Mouse (Mus musculus): Measurements from ENCODE around the gene Cytip. TPM values are rescaled to one million over a fixed set of nuclear protein-coding genes. Genes with fewer than 3 reads are reported as not detected.
"Not testable (repeated sequence)": the region's sequence is repeated elsewhere in the genome, so short reads cannot be mapped to it uniquely, and the experiment has no call there.

Cytip gene
- polyA plus RNA-seq, 1 experiment from 2014 or later = 0.35 TPM

GRCm38 (mm10) chr2:58138611-58139010, 56.7 kb downstream of the Cytip start:
- no peak overlapping the region for H3K4me2 ChIP-seq
- no peaks in the 10 kb centered on the region for H3K27me3 ChIP-seq
- no peak overlapping the region for H3K9ac ChIP-seq
- ATAC-seq (ENCODE audit: low FRiP score) = no peak
- H3K4me3 ChIP-seq = no peak overlapping the region
- H3K9me3 ChIP-seq = no peaks in the 10 kb centered on the region
- no peaks in the 10 kb centered on the region for H3K36me3 ChIP-seq
- H3K27ac ChIP-seq = no peak overlapping the region
- H3K4me1 ChIP-seq (replicated peaks) = no peaks in the 10 kb centered on the region
- WGBS = 87% methylated on average over 5 of the region's 5 CpGs

- WGBS = 91% methylated on average over 7 of the region's 7 CpGs
- no peaks in the 10 kb centered on the region for H3K36me3 ChIP-seq
These were observed 57.7 kb downstream of the Cytip start for GRCm38 (mm10) chr2:58137676-58138075.

GRCm38 (mm10) chr2:58136526-58136925, 58.8 kb downstream of the Cytip start:
- 91% methylated on average over 4 of the region's 4 CpGs for WGBS
- Histone ChIP-seq H3K36me3 (no peaks in the 10 kb centered on the region), H3K4me1 (replicated peaks) (no peaks in the 10 kb centered on the region), H3K9me3 (no peaks in the 10 kb centered on the region), H3K4me3 (no peak overlapping the region), H3K4me2 (no peak overlapping the region), H3K27ac (no peak overlapping the region), H3K27me3 (no peaks in the 10 kb centered on the region), H3K9ac (no peak overlapping the region)
- ATAC-seq (ENCODE audit: low FRiP score) = no peak

More at GRCm38 (mm10) chr2:58137676-58138075, 57.7 kb downstream of the Cytip start:
- Histone ChIP-seq H3K4me3 (no peak overlapping the region), H3K27ac (no peak overlapping the region), H3K4me2 (no peak overlapping the region), H3K9ac (no peak overlapping the region), H3K4me1 (replicated peaks) (no peaks in the 10 kb centered on the region), H3K27me3 (no peaks in the 10 kb centered on the region), H3K9me3 (no peaks in the 10 kb centered on the region)
- ATAC-seq (ENCODE audit: low FRiP score) = no peak

GRCm38 (mm10) chr2:58135061-58135463, 60.3 kb downstream of the Cytip start:
- H3K4me3 ChIP-seq = no peak overlapping the region
- no peak overlapping the region for H3K4me2 ChIP-seq
- no peaks in the 10 kb centered on the region for H3K36me3 ChIP-seq
- no peaks in the 10 kb centered on the region for H3K9me3 ChIP-seq
- no peak for ATAC-seq (ENCODE audit: low FRiP score)
- no peaks in the 10 kb centered on the region for H3K27me3 ChIP-seq
- 79% methylated on average over 2 of the region's 2 CpGs for WGBS
- H3K9ac ChIP-seq = no peak overlapping the region
- H3K4me1 ChIP-seq (replicated peaks) = no peaks in the 10 kb centered on the region
- H3K27ac ChIP-seq = no peak overlapping the region

GRCm38 (mm10) chr2:58132597-58132996, 62.7 kb downstream of the Cytip start:
- 75% methylated on average over 2 of the region's 2 CpGs for WGBS
- no peak for ATAC-seq (ENCODE audit: low FRiP score)

GRCm38 (mm10) chr2:58129903-58130302, 65.4 kb downstream of the Cytip start:
- ATAC-seq (ENCODE audit: low FRiP score) = no peak
- H3K4me1 ChIP-seq (replicated peaks) = no peaks in the 10 kb centered on the region
- no peaks in the 10 kb centered on the region for H3K9me3 ChIP-seq
- no peak overlapping the region for H3K9ac ChIP-seq
- no peak overlapping the region for H3K4me3 ChIP-seq
- no peaks in the 10 kb centered on the region for H3K36me3 ChIP-seq
- 87% methylated on average over 5 of the region's 5 CpGs for WGBS
- no peak overlapping the region for H3K27ac ChIP-seq
- no peaks in the 10 kb centered on the region for H3K27me3 ChIP-seq
- no peak overlapping the region for H3K4me2 ChIP-seq

More at GRCm38 (mm10) chr2:58132597-58132996, 62.7 kb downstream of the Cytip start:
- Histone ChIP-seq H3K36me3 (no peaks in the 10 kb centered on the region), H3K9me3 (no peaks in the 10 kb centered on the region), H3K9ac (no peak overlapping the region), H3K4me1 (replicated peaks) (no peaks in the 10 kb centered on the region), H3K4me3 (no peak overlapping the region), H3K27ac (no peak overlapping the region), H3K27me3 (no peaks in the 10 kb centered on the region), H3K4me2 (no peak overlapping the region)

GRCm38 (mm10) chr2:58111105-58111504, 84.2 kb downstream of the Cytip start:
- Histone ChIP-seq H3K4me2 (no peak overlapping the region), H3K9me3 (no peaks in the 10 kb centered on the region), H3K27ac (no peak overlapping the region), H3K4me1 (replicated peaks) (no peaks in the 10 kb centered on the region), H3K36me3 (no peaks in the 10 kb centered on the region), H3K9ac (no peak overlapping the region), H3K27me3 (no peaks in the 10 kb centered on the region), H3K4me3 (no peak overlapping the region)
- 61% methylated on average over 4 of the region's 4 CpGs for WGBS
- ATAC-seq (ENCODE audit: low FRiP score) = no peak

GRCm38 (mm10) chr2:58107887-58108286, 87.4 kb downstream of the Cytip start:
- WGBS = 90% methylated on average over 16 of the region's 16 CpGs
- not testable (repeated sequence) for H3K4me1 ChIP-seq (replicated peaks); H3K27me3 ChIP-seq; H3K4me3 ChIP-seq; H3K9ac ChIP-seq; H3K4me2 ChIP-seq; ATAC-seq (ENCODE audit: low FRiP score); H3K27ac ChIP-seq; H3K36me3 ChIP-seq; H3K9me3 ChIP-seq

- H3K9ac ChIP-seq = no peak overlapping the region
- no peaks in the 10 kb centered on the region for H3K4me1 ChIP-seq (replicated peaks)
- H3K36me3 ChIP-seq = no peaks in the 10 kb centered on the region
- no peaks in the 10 kb centered on the region for H3K9me3 ChIP-seq
- H3K4me2 ChIP-seq = no peak overlapping the region
- H3K4me3 ChIP-seq = no peak overlapping the region
- H3K27ac ChIP-seq = no peak overlapping the region
- ATAC-seq (ENCODE audit: low FRiP score) = no peak
- no peaks in the 10 kb centered on the region for H3K27me3 ChIP-seq
- WGBS = 93% methylated on average over 6 of the region's 6 CpGs
These were observed 88.3 kb downstream of the Cytip start for GRCm38 (mm10) chr2:58107046-58107445.

- H3K9ac ChIP-seq = no peak overlapping the region
- H3K4me1 ChIP-seq (replicated peaks) = no peaks in the 10 kb centered on the region
- H3K27ac ChIP-seq = no peak overlapping the region
- ATAC-seq (ENCODE audit: low FRiP score) = no peak
- H3K4me3 ChIP-seq = no peak overlapping the region
- 43% methylated on average over 1 of the region's 1 CpGs for WGBS
- no peaks in the 10 kb centered on the region for H3K27me3 ChIP-seq
- no peaks in the 10 kb centered on the region for H3K9me3 ChIP-seq
- H3K4me2 ChIP-seq = no peak overlapping the region
- no peaks in the 10 kb centered on the region for H3K36me3 ChIP-seq
These were observed 100.5 kb downstream of the Cytip start for GRCm38 (mm10) chr2:58094818-58095217.

GRCm38 (mm10) chr2:58086420-58086819, 108.9 kb downstream of the Cytip start:
- Histone ChIP-seq H3K9ac (no peak overlapping the region), H3K27me3 (no peaks in the 10 kb centered on the region), H3K9me3 (no peaks in the 10 kb centered on the region), H3K36me3 (no peaks in the 10 kb centered on the region), H3K27ac (no peak overlapping the region), H3K4me3 (no peak overlapping the region), H3K4me2 (no peak overlapping the region), H3K4me1 (replicated peaks) (no peaks in the 10 kb centered on the region)
- no peak for ATAC-seq (ENCODE audit: low FRiP score)
- 88% methylated on average over 1 of the region's 1 CpGs for WGBS

GRCm38 (mm10) chr2:58079849-58080248, 115.5 kb downstream of the Cytip start:
- Histone ChIP-seq H3K27ac (no peak overlapping the region), H3K4me1 (replicated peaks) (no peaks in the 10 kb centered on the region), H3K9me3 (no peaks in the 10 kb centered on the region), H3K4me2 (no peak overlapping the region), H3K27me3 (no peaks in the 10 kb centered on the region), H3K4me3 (no peak overlapping the region), H3K36me3 (no peaks in the 10 kb centered on the region), H3K9ac (no peak overlapping the region)
- ATAC-seq (ENCODE audit: low FRiP score) = no peak
- WGBS = 77% methylated on average over 1 of the region's 1 CpGs

All from hindbrain, embryonic 13.5 days (tissue).